Mouse (Mus musculus) hindbrain, embryonic 14.5 days (tissue): ENCODE measurements at regions not wholly inside any gene's neighbourhood (a gene's known extent, or its start where the extent isn't known, plus 50 kb on each side); places are given as distances from the start of the nearest gene placed in this dataset.
"Not testable (repeated sequence)": the region's sequence is repeated elsewhere in the genome, so short reads cannot be mapped to it uniquely, and the experiment has no call there.

Source experiments
- ATAC-seq: fragments of 200-750 bp; cut with Nextera tagmentation; 2 replicates; pipeline ENCODE4 v1.8.0; 2017; ENCODE audit warnings: moderate number of reproducible peaks, mild to moderate bottlenecking, moderate TSS enrichment, moderate library complexity; ENCODE audit not compliant: low FRiP score
- DNase-seq: peaks from one replicate; pipeline ENCODE4 v3.0.0-alpha.2; 2015; ENCODE audit warnings: low spot score
- H3K27ac ChIP-seq: fragments of 300-500 bp; sonication (generic); 2 replicates; pipeline ENCODE4 v1.5.1; 2014; ENCODE audit warnings: mild to moderate bottlenecking, moderate library complexity
- H3K27me3 ChIP-seq: fragments of 300-500 bp; sonication (generic); 2 replicates; pipeline ENCODE4 v1.6.1; 2014; ENCODE audit warnings: mild to moderate bottlenecking, low read length, mixed read lengths; ENCODE audit not compliant: control insufficient read depth, insufficient read depth
- H3K36me3 ChIP-seq: fragments of 300-500 bp; sonication (generic); replicated peaks from 2 replicates; pipeline ENCODE4 v1.6.1; 2014; ENCODE audit not compliant: control insufficient read depth, insufficient read depth
- H3K4me1 ChIP-seq: fragments of 300-500 bp; sonication (generic); replicated peaks from 2 replicates; pipeline ENCODE4 v1.6.1; 2014; ENCODE audit warnings: antibody characterized with exemption, low read length, mixed read lengths; ENCODE audit not compliant: control insufficient read depth, insufficient read depth
- H3K4me2 ChIP-seq: fragments of 300-500 bp; sonication (generic); replicated peaks from 2 replicates; pipeline ENCODE4 v1.6.1; 2014; ENCODE audit warnings: mild to moderate bottlenecking, moderate library complexity
- H3K4me3 ChIP-seq: fragments of 300-500 bp; sonication (generic); replicated peaks from 2 replicates; pipeline ENCODE4 v1.5.1; 2014; ENCODE audit warnings: mild to moderate bottlenecking, low read length
- H3K9ac ChIP-seq: fragments of 300-500 bp; sonication (generic); 2 replicates; pipeline ENCODE4 v1.6.1; 2014
- H3K9me3 ChIP-seq: fragments of 300-500 bp; sonication (generic); 2 replicates; pipeline ENCODE4 v1.6.1; 2016; ENCODE audit warnings: low read length; ENCODE audit not compliant: control insufficient read depth
- WGBS: fragments of 180-500 bp; shearing (Covaris S2); extraction: QIAGEN DNeasy Blood & Tissue Kit; methylation state at CpG from one replicate; pipeline ENCODE4 v1.1.7; 2014; 5-methylcytosine and 5-hydroxymethylcytosine counted together

- not testable (repeated sequence) for ATAC-seq, H3K36me3 ChIP-seq, DNase-seq, H3K4me3 ChIP-seq, H3K9me3 ChIP-seq, H3K4me2 ChIP-seq, H3K27ac ChIP-seq, H3K27me3 ChIP-seq, H3K9ac ChIP-seq, H3K4me1 ChIP-seq
These were observed 240.0 kb downstream of the Mat2b start for GRCm38 (mm10) chr11:40454994-40455393.

- Histone ChIP-seq H3K4me1 (no peaks in the 10 kb centered on the region), H3K27ac (no peak overlapping the region), H3K4me3 (no peak overlapping the region), H3K9ac (no peak overlapping the region), H3K27me3 (no peaks in the 10 kb centered on the region), H3K4me2 (no peak overlapping the region), H3K9me3 (no peaks in the 10 kb centered on the region), H3K36me3 (no peaks in the 10 kb centered on the region)
- DNase-seq (no peak), ATAC-seq (no peak)
- WGBS: 92% methylated on average over 2 of the region's 2 CpGs
These were observed 248.2 kb downstream of the Mat2b start for GRCm38 (mm10) chr11:40446846-40447245.

GRCm38 (mm10) chr11:40434002-40434401 lies 261.0 kb downstream of the Mat2b start:
- no peak for DNase-seq
- Histone ChIP-seq H3K4me2 (no peak overlapping the region), H3K36me3 (no peaks in the 10 kb centered on the region), H3K27me3 (no peaks in the 10 kb centered on the region), H3K27ac (no peak overlapping the region), H3K4me1 (no peaks in the 10 kb centered on the region), H3K9me3 (no peaks in the 10 kb centered on the region), H3K9ac (no peak overlapping the region), H3K4me3 (no peak overlapping the region)
- 64% methylated on average over 1 of the region's 1 CpGs for WGBS
- no peak for ATAC-seq

- H3K36me3 ChIP-seq: no peaks in the 10 kb centered on the region
- no peaks in the 10 kb centered on the region for H3K9me3 ChIP-seq
- no peak overlapping the region for H3K27ac ChIP-seq
- no peaks in the 10 kb centered on the region for H3K4me1 ChIP-seq
- DNase-seq (no peak), ATAC-seq (no peak)
- 95% methylated on average over 2 of the region's 2 CpGs for WGBS
- no peak overlapping the region for H3K4me2 ChIP-seq
- H3K9ac ChIP-seq: no peak overlapping the region
- H3K4me3 ChIP-seq: no peak overlapping the region
- H3K27me3 ChIP-seq: no peaks in the 10 kb centered on the region
These were observed 266.1 kb downstream of the Mat2b start for GRCm38 (mm10) chr11:40428858-40429257.

- Histone ChIP-seq H3K4me3 (no peak overlapping the region), H3K4me1 (no peaks in the 10 kb centered on the region), H3K36me3 (no peaks in the 10 kb centered on the region), H3K27me3 (no peaks in the 10 kb centered on the region), H3K27ac (no peak overlapping the region), H3K9ac (no peak overlapping the region), H3K4me2 (no peak overlapping the region), H3K9me3 (no peaks in the 10 kb centered on the region)
- DNase-seq (no peak), ATAC-seq (no peak)
- 54% methylated on average over 3 of the region's 3 CpGs for WGBS
These were observed 270.7 kb downstream of the Mat2b start for GRCm38 (mm10) chr11:40424316-40424715.

- no peak overlapping the region for H3K4me2 ChIP-seq
- H3K4me3 ChIP-seq: no peak overlapping the region
- no peak for ATAC-seq
- no peak overlapping the region for H3K27ac ChIP-seq
- no peak for DNase-seq
- H3K9me3 ChIP-seq: no peaks in the 10 kb centered on the region
- no peaks in the 10 kb centered on the region for H3K27me3 ChIP-seq
- H3K36me3 ChIP-seq: no peaks in the 10 kb centered on the region
- no peak overlapping the region for H3K9ac ChIP-seq
- no peaks in the 10 kb centered on the region for H3K4me1 ChIP-seq
These were observed 287.4 kb downstream of the Mat2b start for GRCm38 (mm10) chr11:40407571-40407970.

- Histone ChIP-seq H3K4me2 (no peak overlapping the region), H3K4me1 (no peaks in the 10 kb centered on the region), H3K9ac (no peak overlapping the region), H3K4me3 (no peak overlapping the region), H3K9me3 (no peaks in the 10 kb centered on the region), H3K27ac (no peak overlapping the region), H3K36me3 (no peaks in the 10 kb centered on the region), H3K27me3 (no peaks in the 10 kb centered on the region)
- no peak for DNase-seq
- no peak for ATAC-seq
- 69% methylated on average over 1 of the region's 1 CpGs for WGBS
These were observed 292.8 kb downstream of the Mat2b start for GRCm38 (mm10) chr11:40402249-40402648.

- Histone ChIP-seq H3K27ac (no peak overlapping the region), H3K4me2 (no peak overlapping the region), H3K27me3 (no peaks in the 10 kb centered on the region), H3K4me1 (peaks cover 18% of the 10 kb centered on the region), H3K9ac (no peak overlapping the region), H3K4me3 (no peak overlapping the region), H3K36me3 (no peaks in the 10 kb centered on the region), H3K9me3 (no peaks in the 10 kb centered on the region)
- 22% methylated on average over 9 of the region's 9 CpGs for WGBS
- ATAC-seq (peak; percentile 68), DNase-seq (no peak)
These were observed 297.4 kb downstream of the Mat2b start for GRCm38 (mm10) chr11:40397453-40398104.

GRCm38 (mm10) chr11:40395331-40395730 lies 299.7 kb downstream of the Mat2b start:
- H3K4me1 ChIP-seq: peaks cover 18% of the 10 kb centered on the region
- ATAC-seq: peak; percentile 58; the same call in 1 of the 2 replicates
- H3K4me3 ChIP-seq: no peak overlapping the region
- H3K36me3 ChIP-seq: no peaks in the 10 kb centered on the region
- H3K9ac ChIP-seq: peak overlapping the region; percentile 36; the same call in 1 of the 2 replicates
- H3K27me3 ChIP-seq: no peaks in the 10 kb centered on the region
- DNase-seq: peak; percentile 60
- peak overlapping the region; percentile 74 for H3K27ac ChIP-seq
- H3K4me2 ChIP-seq: peak overlapping the region; percentile 39
- no peaks in the 10 kb centered on the region for H3K9me3 ChIP-seq
- WGBS: 50% methylated on average over 11 of the region's 11 CpGs

GRCm38 (mm10) chr11:40394864-40395266 lies 300.1 kb downstream of the Mat2b start:
- H3K4me3 ChIP-seq: no peak overlapping the region

More at GRCm38 (mm10) chr11:40394864-40395266, 300.1 kb downstream of the Mat2b start:
- Histone ChIP-seq H3K27ac (peak overlapping the region; percentile 74), H3K27me3 (no peaks in the 10 kb centered on the region), H3K9me3 (no peaks in the 10 kb centered on the region), H3K4me1 (peaks cover 18% of the 10 kb centered on the region), H3K36me3 (no peaks in the 10 kb centered on the region), H3K9ac (peak overlapping the region; percentile 36; the same call in 1 of the 2 replicates), H3K4me2 (peak overlapping the region; percentile 39)
- DNase-seq: peak; percentile 30
- peak; percentile 69 for ATAC-seq
- 25% methylated on average over 7 of the region's 7 CpGs for WGBS
